Mouse (Mus musculus) kidney, embryonic 16.5 days (tissue): ENCODE measurements at regions not wholly inside any gene's neighbourhood (a gene's known extent, or its start where the extent isn't known, plus 50 kb on each side); places are given as distances from the start of the nearest gene placed in this dataset.

Experiments used
- ATAC-seq: fragments of 200-750 bp; cut with Nextera tagmentation; 2 replicates; pipeline ENCODE4 v1.8.0; 2017; ENCODE audit warnings: moderate TSS enrichment; ENCODE audit not compliant: low FRiP score, low TSS enrichment
- H3K27ac ChIP-seq: fragments of 300-500 bp; sonication (generic); 2 replicates; pipeline ENCODE4 v1.5.1; 2014; ENCODE audit warnings: low read length
- H3K27me3 ChIP-seq: fragments of 300-500 bp; sonication (generic); 2 replicates; pipeline ENCODE4 v1.6.1; 2014; ENCODE audit warnings: low read length, control low read depth, mixed read lengths; ENCODE audit not compliant: insufficient read depth
- H3K36me3 ChIP-seq: fragments of 300-500 bp; sonication (generic); 2 replicates; pipeline ENCODE4 v1.6.1; 2014; ENCODE audit warnings: low read length, control low read depth, mixed read lengths; ENCODE audit not compliant: insufficient read depth
- H3K4me1 ChIP-seq: fragments of 300-500 bp; sonication (generic); 2 replicates; pipeline ENCODE4 v1.6.1; 2014; ENCODE audit warnings: low read length, control low read depth, mixed read lengths; ENCODE audit not compliant: insufficient read depth
- H3K4me2 ChIP-seq: fragments of 300-500 bp; sonication (generic); replicated peaks from 2 replicates; pipeline ENCODE4 v1.6.1; 2014; ENCODE audit warnings: low read depth, low read length
- H3K4me3 ChIP-seq: fragments of 300-500 bp; sonication (generic); 2 replicates; pipeline ENCODE4 v1.5.1; 2014; ENCODE audit warnings: mild to moderate bottlenecking, low read length
- H3K9ac ChIP-seq: fragments of 300-500 bp; sonication (generic); replicated peaks from 2 replicates; pipeline ENCODE4 v1.6.1; 2014; ENCODE audit warnings: low read length
- H3K9me3 ChIP-seq: fragments of 300-500 bp; sonication (generic); 2 replicates; pipeline ENCODE4 v1.6.1; 2016; ENCODE audit warnings: low read length, control low read depth
- WGBS: fragments of 180-500 bp; shearing (Covaris S2); extraction: QIAGEN DNeasy Blood & Tissue Kit; methylation state at CpG from one replicate; pipeline ENCODE4 v1.1.7; 2014; 5-methylcytosine and 5-hydroxymethylcytosine counted together

DNA sequence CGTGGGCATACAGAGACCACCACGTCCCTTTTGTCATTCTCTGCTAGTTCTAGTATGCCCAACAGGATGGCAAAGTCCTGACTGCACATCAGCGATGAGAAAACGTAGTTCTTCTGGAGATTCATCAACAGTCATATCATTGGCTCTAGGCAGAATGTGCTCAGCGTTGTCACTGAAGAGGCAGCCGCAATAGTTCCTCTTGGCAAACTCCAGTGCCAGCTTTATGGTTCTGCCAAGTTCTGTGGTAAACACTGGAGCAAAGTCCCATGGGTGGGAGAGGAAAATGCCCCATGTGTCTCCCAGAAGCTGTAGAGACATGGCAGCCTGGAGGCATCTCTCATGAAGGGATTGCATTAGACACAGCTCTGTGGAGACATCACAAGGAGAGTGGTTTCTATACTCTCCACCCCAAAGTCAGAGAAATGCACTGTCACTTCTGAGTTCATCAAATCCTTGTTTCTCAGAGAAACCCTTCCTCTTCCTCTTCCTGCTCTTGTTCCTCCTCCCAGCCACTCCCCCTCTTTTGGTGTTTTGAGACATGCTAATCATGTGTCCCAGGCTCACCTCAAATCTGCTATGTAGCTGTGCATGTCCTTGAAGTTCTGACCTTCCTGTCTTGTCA lies 54.6 kb upstream of the Ugp2 start:
- H3K9me3 ChIP-seq = no peaks in the 10 kb centered on the region
- no peak for ATAC-seq
- no peaks in the 10 kb centered on the region for H3K27me3 ChIP-seq
- H3K4me3 ChIP-seq = no peak overlapping the region
- WGBS = 92% methylated on average over 6 of the region's 6 CpGs
- H3K36me3 ChIP-seq = no peaks in the 10 kb centered on the region
- H3K4me2 ChIP-seq = no peak overlapping the region
- no peak overlapping the region for H3K27ac ChIP-seq
- no peak overlapping the region for H3K9ac ChIP-seq
- H3K4me1 ChIP-seq = 0 out of 2 replicates have a peak, but pooled peaks cover 7% of the 10 kb centered on the region

DNA sequence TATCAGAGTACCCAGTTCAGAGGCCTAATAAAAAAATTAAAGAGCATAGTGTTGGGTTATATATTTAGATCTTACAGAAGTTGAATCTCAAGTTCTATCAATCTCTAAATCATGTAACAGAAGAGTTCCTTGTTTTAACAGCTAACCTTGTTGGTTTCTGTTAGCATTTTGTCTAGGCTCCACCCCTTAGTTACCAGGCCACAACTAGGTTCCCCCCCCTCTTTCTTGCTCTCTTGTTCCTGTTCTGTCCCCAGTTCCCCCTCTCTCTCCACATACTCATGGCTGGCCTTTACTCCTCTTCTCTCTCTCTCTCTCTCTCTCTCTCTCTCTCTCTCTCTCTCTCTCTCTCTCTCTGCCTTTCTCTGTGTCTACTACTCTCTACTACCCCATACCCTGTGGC lies 53.3 kb upstream of the Ugp2 start:
- Histone ChIP-seq H3K9ac (no peak overlapping the region), H3K9me3 (no peaks in the 10 kb centered on the region), H3K27ac (no peak overlapping the region), H3K36me3 (no peaks in the 10 kb centered on the region), H3K4me1 (0 out of 2 replicates have a peak, but pooled peaks cover 7% of the 10 kb centered on the region), H3K4me3 (no peak overlapping the region), H3K4me2 (no peak overlapping the region), H3K27me3 (no peaks in the 10 kb centered on the region)
- no peak for ATAC-seq

DNA sequence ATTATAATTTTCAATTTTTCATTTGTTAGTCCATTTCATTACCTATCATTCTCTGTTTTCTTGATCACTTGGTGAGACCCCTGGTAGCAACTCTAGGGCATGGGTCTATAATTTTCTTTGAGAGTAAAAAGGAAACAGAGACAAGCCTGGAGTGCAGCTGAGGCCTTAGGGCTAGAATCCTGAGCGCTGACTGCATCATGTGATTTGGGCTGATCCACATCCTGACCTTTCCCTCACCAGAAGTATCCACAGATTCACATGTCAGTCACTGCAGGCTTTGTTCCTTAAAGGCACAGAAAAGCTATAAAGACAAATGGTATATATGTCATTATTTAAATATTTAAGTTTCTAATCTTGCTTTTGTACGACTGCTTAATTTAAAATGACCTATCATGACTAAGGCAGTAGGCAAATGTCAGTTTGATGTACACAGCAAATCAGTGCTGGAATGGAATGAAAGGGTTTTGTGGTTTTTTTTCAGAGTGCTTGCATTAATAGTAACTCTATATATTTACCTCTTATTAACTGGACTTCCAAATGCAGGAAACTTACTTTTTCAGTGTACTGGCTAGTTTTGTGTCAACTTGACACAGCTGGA lies 51.4 kb upstream of the Ugp2 start:
- Histone ChIP-seq H3K27me3 (no peaks in the 10 kb centered on the region), H3K9me3 (no peaks in the 10 kb centered on the region), H3K27ac (no peak overlapping the region), H3K4me3 (no peak overlapping the region), H3K4me2 (no peak overlapping the region), H3K36me3 (no peaks in the 10 kb centered on the region), H3K4me1 (no peaks in the 10 kb centered on the region), H3K9ac (no peak overlapping the region)
- WGBS = 55% methylated on average over 2 of the region's 2 CpGs
- no peak for ATAC-seq
